Mouse (Mus musculus): ENCODE measurements at regions not wholly inside any gene's neighbourhood (a gene's known extent, or its start where the extent isn't known, plus 50 kb on each side); places are given as distances from the start of the nearest gene placed in this dataset.

GRCm38 (mm10) chr1:34979350-34979749, 129.6 kb downstream of the Plekhb2 start:
- TF ChIP-seq CTCF (IDR thresholded peaks at IDR 0.05) (no peak), EP300 (IDR thresholded peaks at IDR 0.05) (no peak)
- Histone ChIP-seq H3K4me3 (ENCODE audit: low read depth, low read length) (no peak overlapping the region), H3K4me2 (replicated peaks; ENCODE audit: low read depth, low read length) (no peak overlapping the region), H3K9me3 (ENCODE audit: low read length) (no peaks in the 10 kb centered on the region), H3K27ac (ENCODE audit: low read length) (no peak overlapping the region), H3K27me3 (replicated peaks; ENCODE audit: insufficient read depth, low read length) (no peaks in the 10 kb centered on the region), H3K36me3 (ENCODE audit: insufficient read depth, low read length) (no peaks in the 10 kb centered on the region), H3K9ac (replicated peaks; ENCODE audit: low read depth) (no peak overlapping the region), H3K4me1 (ENCODE audit: insufficient read depth, low read depth, low read length) (no peaks in the 10 kb centered on the region)
- DNase-seq (ENCODE audit: low spot score) (no peak), ATAC-seq (no peak)
- 64% methylated on average over 3 of the region's 3 CpGs for WGBS

GRCm38 (mm10) chr1:34981934-34982333, 132.2 kb downstream of the Plekhb2 start:
- TF ChIP-seq EP300 (IDR thresholded peaks at IDR 0.05) (no peak), CTCF (IDR thresholded peaks at IDR 0.05) (no peak)
- DNase-seq (ENCODE audit: low spot score) (no peak), ATAC-seq (no peak)
- WGBS = 86% methylated on average over 2 of the region's 2 CpGs
- Histone ChIP-seq H3K9me3 (ENCODE audit: low read length) (no peaks in the 10 kb centered on the region), H3K4me3 (ENCODE audit: low read depth, low read length) (no peak overlapping the region), H3K27me3 (replicated peaks; ENCODE audit: insufficient read depth, low read length) (no peaks in the 10 kb centered on the region), H3K4me2 (replicated peaks; ENCODE audit: low read depth, low read length) (no peak overlapping the region), H3K27ac (ENCODE audit: low read length) (no peak overlapping the region), H3K4me1 (ENCODE audit: insufficient read depth, low read depth, low read length) (no peaks in the 10 kb centered on the region), H3K36me3 (ENCODE audit: insufficient read depth, low read length) (no peaks in the 10 kb centered on the region), H3K9ac (replicated peaks; ENCODE audit: low read depth) (no peak overlapping the region)

- DNase-seq (ENCODE audit: low spot score) = no peak
- TF ChIP-seq CTCF (IDR thresholded peaks at IDR 0.05) (no peak), EP300 (IDR thresholded peaks at IDR 0.05) (no peak)
- Histone ChIP-seq H3K4me2 (replicated peaks; ENCODE audit: low read depth, low read length) (no peak overlapping the region), H3K4me3 (ENCODE audit: low read depth, low read length) (no peak overlapping the region), H3K27ac (ENCODE audit: low read length) (no peak overlapping the region), H3K9me3 (ENCODE audit: low read length) (no peaks in the 10 kb centered on the region), H3K27me3 (replicated peaks; ENCODE audit: insufficient read depth, low read length) (no peaks in the 10 kb centered on the region), H3K4me1 (ENCODE audit: insufficient read depth, low read depth, low read length) (no peaks in the 10 kb centered on the region), H3K9ac (replicated peaks; ENCODE audit: low read depth) (no peak overlapping the region), H3K36me3 (ENCODE audit: insufficient read depth, low read length) (no peaks in the 10 kb centered on the region)
- 65% methylated on average over 2 of the region's 2 CpGs for WGBS
- no peak for ATAC-seq
Observed at GRCm38 (mm10) chr1:34982966-34983365, 133.2 kb downstream of the Plekhb2 start.

GRCm38 (mm10) chr1:34986861-34987260, 137.1 kb downstream of the Plekhb2 start:
- no peaks in the 10 kb centered on the region for H3K36me3 ChIP-seq (ENCODE audit: insufficient read depth, low read length)
- H3K9me3 ChIP-seq (ENCODE audit: low read length) = no peaks in the 10 kb centered on the region
- 70% methylated on average over 2 of the region's 2 CpGs for WGBS
- no peak overlapping the region for H3K4me2 ChIP-seq (replicated peaks; ENCODE audit: low read depth, low read length)
- no peak for TF ChIP-seq CTCF (IDR thresholded peaks at IDR 0.05)
- no peak for TF ChIP-seq EP300 (IDR thresholded peaks at IDR 0.05)
- no peaks in the 10 kb centered on the region for H3K27me3 ChIP-seq (replicated peaks; ENCODE audit: insufficient read depth, low read length)
- no peaks in the 10 kb centered on the region for H3K4me1 ChIP-seq (ENCODE audit: insufficient read depth, low read depth, low read length)
- ATAC-seq = no peak
- DNase-seq (ENCODE audit: low spot score) = no peak
- no peak overlapping the region for H3K9ac ChIP-seq (replicated peaks; ENCODE audit: low read depth)
- no peak overlapping the region for H3K27ac ChIP-seq (ENCODE audit: low read length)
- H3K4me3 ChIP-seq (ENCODE audit: low read depth, low read length) = no peak overlapping the region

- 72% methylated on average over 8 of the region's 8 CpGs for WGBS
- no peak for ATAC-seq
- H3K9ac ChIP-seq (replicated peaks; ENCODE audit: low read depth) = no peak overlapping the region
- no peak for DNase-seq (ENCODE audit: low spot score)
- no peaks in the 10 kb centered on the region for H3K27me3 ChIP-seq (replicated peaks; ENCODE audit: insufficient read depth, low read length)
- H3K9me3 ChIP-seq (ENCODE audit: low read length) = no peaks in the 10 kb centered on the region
- no peak overlapping the region for H3K4me2 ChIP-seq (replicated peaks; ENCODE audit: low read depth, low read length)
- no peak overlapping the region for H3K27ac ChIP-seq (ENCODE audit: low read length)
- H3K36me3 ChIP-seq (ENCODE audit: insufficient read depth, low read length) = no peaks in the 10 kb centered on the region
- no peak for TF ChIP-seq CTCF (IDR thresholded peaks at IDR 0.05)
- TF ChIP-seq EP300 (IDR thresholded peaks at IDR 0.05) = no peak
- no peak overlapping the region for H3K4me3 ChIP-seq (ENCODE audit: low read depth, low read length)
- H3K4me1 ChIP-seq (ENCODE audit: insufficient read depth, low read depth, low read length) = no peaks in the 10 kb centered on the region
Observed at GRCm38 (mm10) chr1:34987650-34988221, 138.0 kb downstream of the Plekhb2 start.

GRCm38 (mm10) chr1:34988225-34988624, 138.4 kb downstream of the Plekhb2 start:
- no peaks in the 10 kb centered on the region for H3K36me3 ChIP-seq (ENCODE audit: insufficient read depth, low read length)
- H3K27me3 ChIP-seq (replicated peaks; ENCODE audit: insufficient read depth, low read length) = no peaks in the 10 kb centered on the region
- H3K4me1 ChIP-seq (ENCODE audit: insufficient read depth, low read depth, low read length) = no peaks in the 10 kb centered on the region
- TF ChIP-seq CTCF (IDR thresholded peaks at IDR 0.05) = 0 out of 2 replicates have a peak, but pooled peaks have one; percentile 3
- TF ChIP-seq EP300 (IDR thresholded peaks at IDR 0.05) = no peak
- no peaks in the 10 kb centered on the region for H3K9me3 ChIP-seq (ENCODE audit: low read length)
- WGBS = 73% methylated on average over 7 of the region's 7 CpGs
- no peak overlapping the region for H3K4me3 ChIP-seq (ENCODE audit: low read depth, low read length)
- ATAC-seq (no peak), DNase-seq (ENCODE audit: low spot score) (no peak)
- H3K4me2 ChIP-seq (replicated peaks; ENCODE audit: low read depth, low read length) = no peak overlapping the region
- no peak overlapping the region for H3K27ac ChIP-seq (ENCODE audit: low read length)
- H3K9ac ChIP-seq (replicated peaks; ENCODE audit: low read depth) = no peak overlapping the region

GRCm38 (mm10) chr1:35000801-35001200, 151.0 kb downstream of the Plekhb2 start:
- Histone ChIP-seq H3K9me3 (ENCODE audit: low read length) (no peaks in the 10 kb centered on the region), H3K4me1 (ENCODE audit: insufficient read depth, low read depth, low read length) (no peaks in the 10 kb centered on the region), H3K27me3 (replicated peaks; ENCODE audit: insufficient read depth, low read length) (no peaks in the 10 kb centered on the region), H3K9ac (replicated peaks; ENCODE audit: low read depth) (no peak overlapping the region), H3K36me3 (ENCODE audit: insufficient read depth, low read length) (no peaks in the 10 kb centered on the region), H3K4me3 (ENCODE audit: low read depth, low read length) (no peak overlapping the region), H3K4me2 (replicated peaks; ENCODE audit: low read depth, low read length) (no peak overlapping the region), H3K27ac (ENCODE audit: low read length) (no peak overlapping the region)
- TF ChIP-seq EP300 (IDR thresholded peaks at IDR 0.05) (no peak), CTCF (IDR thresholded peaks at IDR 0.05) (no peak)
- DNase-seq (ENCODE audit: low spot score) (no peak), ATAC-seq (no peak)
- 68% methylated on average over 1 of the region's 1 CpGs for WGBS

Measured in lung, postnatal 0 days (tissue).